Mouse (Mus musculus) lung, postnatal 0 days (tissue): ENCODE results near the gene Pon3.

Experiments used
- CTCF ChIP-seq: IDR thresholded peaks from 2 replicates; pipeline ENCODE4 v1.5.1; 2016; ENCODE audit warnings: antibody characterized with exemption, mild to moderate bottlenecking
- EP300 ChIP-seq: IDR thresholded peaks from 2 replicates; pipeline ENCODE4 v1.6.1; 2016; ENCODE audit warnings: antibody characterized with exemption, mild to moderate bottlenecking, control low read depth

DNA sequence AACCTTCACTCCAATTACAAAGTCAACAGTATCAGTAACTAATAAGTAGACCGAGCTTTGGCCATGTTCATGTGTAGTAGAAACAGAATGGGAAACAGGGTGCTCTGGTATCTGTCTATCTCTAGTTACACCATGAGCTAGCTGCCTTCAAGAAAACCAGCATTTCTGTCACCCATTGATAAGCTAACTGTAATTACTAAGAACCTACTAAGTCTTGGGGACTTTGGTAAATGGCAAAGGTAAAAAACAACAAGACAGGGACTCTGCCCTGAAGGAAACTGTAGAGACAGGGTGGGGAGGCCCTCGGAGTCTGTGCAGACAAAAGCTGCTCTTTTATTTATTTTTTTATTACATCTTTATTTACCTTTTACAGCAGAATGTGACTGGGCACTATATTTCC is 31.3 kb upstream of the Pon3 start:
- TF ChIP-seq CTCF (no peak), EP300 (no peak)
